Mouse (Mus musculus): ENCODE measurements around the gene Slc25a5.

- no peak for TF ChIP-seq POLR2A (IDR thresholded peaks at IDR 0.05; ENCODE audit: borderline replicate concordance, insufficient read depth, low read length)
- TF ChIP-seq CTCF (IDR thresholded peaks at IDR 0.05; ENCODE audit: borderline replicate concordance, insufficient read depth, low read depth, low read length) = no peak
Observed at GRCm38 (mm10) chrX:36816368-36816899, 21.0 kb downstream of the Slc25a5 start.

Measured in cerebellum, adult 2 months (tissue).